Mouse (Mus musculus) E14TG2a.4 (cell line): ENCODE results near the gene Myo18a.

ENCODE experiments used
- H3K27me3 ChIP-seq: 2 replicates; pipeline ENCODE4 v1.6.1; 2014; ENCODE audit warnings: low read length, control low read depth; ENCODE audit not compliant: insufficient read depth
- H3K36me3 ChIP-seq: 2 replicates; pipeline ENCODE4 v1.6.1; 2014; ENCODE audit warnings: low read length, control low read depth; ENCODE audit not compliant: insufficient read depth
- H3K4me1 ChIP-seq: replicated peaks from 2 replicates; pipeline ENCODE4 v1.6.1; 2014; ENCODE audit warnings: low read depth, low read length, control low read depth
- H3K4me3 ChIP-seq: replicated peaks from 2 replicates; pipeline ENCODE4 v1.5.1; 2014; ENCODE audit warnings: mild to moderate bottlenecking, low read length
- H3K9me3 ChIP-seq: 2 replicates; pipeline ENCODE4 v1.6.1; 2014; ENCODE audit warnings: low read length, control low read depth
- CTCF ChIP-seq: conservative IDR thresholded peaks from 2 replicates; pipeline ENCODE4 v1.5.1; 2014; ENCODE audit warnings: low read length
- NANOG ChIP-seq: IDR thresholded peaks from 2 replicates; pipeline ENCODE4 v1.6.1; 2014; ENCODE audit warnings: borderline replicate concordance, low read length, mixed read lengths
- POU5F1 ChIP-seq: IDR thresholded peaks from 2 replicates; pipeline ENCODE4 v1.6.1; 2014; ENCODE audit warnings: low read length, borderline replicate concordance

Myo18a gene

GRCm38 (mm10) chr11:77830875-77831274, 67.8 kb downstream of the Myo18a start:
- Histone ChIP-seq H3K4me3 (no peak overlapping the region), H3K4me1 (peaks cover 50% of the 10 kb centered on the region), H3K27me3 (peaks cover 6% of the 10 kb centered on the region; the same call in 1 of the 2 replicates), H3K36me3 (peaks cover 61% of the 10 kb centered on the region), H3K9me3 (no peaks in the 10 kb centered on the region)
- TF ChIP-seq CTCF (no peak), POU5F1 (no peak), NANOG (no peak)

GRCm38 (mm10) chr11:77832541-77832940, 69.5 kb downstream of the Myo18a start:
- TF ChIP-seq POU5F1 (no peak), CTCF (no peak), NANOG (no peak)
- H3K4me3 ChIP-seq, result no peak overlapping the region
- H3K27me3 ChIP-seq, result peaks cover 6% of the 10 kb centered on the region; the same call in 1 of the 2 replicates
- no peaks in the 10 kb centered on the region for H3K9me3 ChIP-seq
- H3K4me1 ChIP-seq, result peaks cover 53% of the 10 kb centered on the region
- peaks cover 75% of the 10 kb centered on the region for H3K36me3 ChIP-seq

- H3K27me3 ChIP-seq, result no peaks in the 10 kb centered on the region; the same call in 1 of the 2 replicates
- peaks cover 80% of the 10 kb centered on the region for H3K36me3 ChIP-seq
- TF ChIP-seq CTCF, result peak; percentile 37
- no peak for TF ChIP-seq POU5F1
- H3K9me3 ChIP-seq, result no peaks in the 10 kb centered on the region
- peaks cover 51% of the 10 kb centered on the region for H3K4me1 ChIP-seq
- no peak overlapping the region for H3K4me3 ChIP-seq
Observed at GRCm38 (mm10) chr11:77835109-77835508, 72.1 kb downstream of the Myo18a start.

GRCm38 (mm10) chr11:77836290-77836689, 73.2 kb downstream of the Myo18a start:
- Histone ChIP-seq H3K4me1 (peaks cover 52% of the 10 kb centered on the region), H3K9me3 (no peaks in the 10 kb centered on the region), H3K27me3 (no peaks in the 10 kb centered on the region; the same call in 1 of the 2 replicates), H3K36me3 (peaks cover 84% of the 10 kb centered on the region), H3K4me3 (no peak overlapping the region)
- TF ChIP-seq NANOG, result no peak
- TF ChIP-seq CTCF, result no peak

- H3K9me3 ChIP-seq, result no peaks in the 10 kb centered on the region
- TF ChIP-seq POU5F1, result no peak
- TF ChIP-seq CTCF, result no peak
- TF ChIP-seq NANOG, result no peak
- H3K36me3 ChIP-seq, result peaks cover 89% of the 10 kb centered on the region
- H3K4me1 ChIP-seq, result peaks cover 56% of the 10 kb centered on the region
- no peaks in the 10 kb centered on the region; the same call in 1 of the 2 replicates for H3K27me3 ChIP-seq
- no peak overlapping the region for H3K4me3 ChIP-seq
Observed at GRCm38 (mm10) chr11:77836751-77837150, 73.7 kb downstream of the Myo18a start.

GRCm38 (mm10) chr11:77837856-77838255, 74.8 kb downstream of the Myo18a start:
- Histone ChIP-seq H3K9me3 (no peaks in the 10 kb centered on the region), H3K27me3 (no peaks in the 10 kb centered on the region; the same call in 1 of the 2 replicates), H3K36me3 (peaks cover 91% of the 10 kb centered on the region), H3K4me3 (no peak overlapping the region), H3K4me1 (peaks cover 59% of the 10 kb centered on the region)
- TF ChIP-seq POU5F1 (no peak), NANOG (no peak), CTCF (no peak)

GRCm38 (mm10) chr11:77840523-77841245, 77.6 kb downstream of the Myo18a start:
- Histone ChIP-seq H3K4me3 (no peak overlapping the region), H3K27me3 (no peaks in the 10 kb centered on the region; the same call in 1 of the 2 replicates), H3K36me3 (peaks cover 93% of the 10 kb centered on the region), H3K4me1 (peaks cover 59% of the 10 kb centered on the region), H3K9me3 (no peaks in the 10 kb centered on the region)
- TF ChIP-seq NANOG, result no peak
- no peak for TF ChIP-seq CTCF
- no peak for TF ChIP-seq POU5F1

- Histone ChIP-seq H3K4me3 (no peak overlapping the region), H3K9me3 (no peaks in the 10 kb centered on the region), H3K4me1 (peaks cover 51% of the 10 kb centered on the region), H3K36me3 (peaks cover 95% of the 10 kb centered on the region), H3K27me3 (no peaks in the 10 kb centered on the region; the same call in 1 of the 2 replicates)
- TF ChIP-seq POU5F1, result no peak
- TF ChIP-seq NANOG, result no peak
- TF ChIP-seq CTCF, result no peak
Observed at GRCm38 (mm10) chr11:77843068-77843905, 80.2 kb downstream of the Myo18a start.
